Mouse (Mus musculus): Measurements from ENCODE around the gene Rbck1. TPM values are rescaled to one million over a fixed set of nuclear protein-coding genes. Genes with fewer than 3 reads are reported as not detected.

The Rbck1 gene
- polyA plus RNA-seq, 1 experiment from 2014 or later = 58.2 TPM

GRCm38 (mm10) chr2:152326157-152326556 lies 6.3 kb downstream of the Rbck1 start:
- peaks cover 2% of the 10 kb centered on the region; the same call in 1 of the 2 replicates for H3K4me1 ChIP-seq (ENCODE audit: control insufficient read depth, insufficient read depth, low read length)
- H3K9ac ChIP-seq (replicated peaks; ENCODE audit: low read length) = no peak overlapping the region
- H3K4me3 ChIP-seq (ENCODE audit: low read depth, low read length) = no peak overlapping the region
- no peak overlapping the region for H3K4me2 ChIP-seq (ENCODE audit: low read depth, low read length)
- H3K27ac ChIP-seq (replicated peaks; ENCODE audit: low read depth, low read length) = no peak overlapping the region
- peaks cover 4% of the 10 kb centered on the region for H3K36me3 ChIP-seq (replicated peaks; ENCODE audit: control insufficient read depth, insufficient read depth, low read depth, low read length)
- H3K9me3 ChIP-seq (replicated peaks; ENCODE audit: control insufficient read depth, low read length) = no peaks in the 10 kb centered on the region
- no peak for DNase-seq (ENCODE audit: low spot score)
- 95% methylated on average over 13 of the region's 13 CpGs for whole genome bisulfite sequencing
- no peaks in the 10 kb centered on the region for H3K27me3 ChIP-seq (ENCODE audit: control insufficient read depth, insufficient read depth, low read length)
- ATAC-seq (replicated peaks; ENCODE audit: insufficient number of reproducible peaks, low FRiP score, low TSS enrichment, low read depth) = no peak

DNA sequence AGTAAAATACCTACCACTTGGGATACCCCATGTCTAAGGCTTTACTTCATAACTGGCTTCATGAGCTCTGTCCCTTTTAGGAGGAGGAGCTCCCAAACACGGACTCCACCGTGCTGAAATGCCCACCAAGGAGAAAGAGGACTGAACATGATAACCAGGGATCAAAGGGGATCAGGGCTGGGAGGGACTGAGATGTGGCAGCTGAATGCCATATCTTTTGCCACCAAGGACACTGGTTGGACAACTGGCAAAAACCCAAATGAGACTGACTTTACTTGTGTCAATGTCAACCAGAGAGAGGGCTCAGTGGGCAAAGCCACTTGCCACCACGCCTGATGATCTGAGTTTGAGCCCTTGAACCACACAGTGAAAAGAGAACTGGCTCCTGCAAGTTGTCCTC lies 7.6 kb downstream of the Rbck1 start:
- DNase-seq (ENCODE audit: low spot score) = no peak
- WGBS = 78% methylated on average over 3 of the region's 3 CpGs
- H3K4me1 ChIP-seq (ENCODE audit: control insufficient read depth, insufficient read depth, low read length) = no peaks in the 10 kb centered on the region
- no peak overlapping the region for H3K9ac ChIP-seq (replicated peaks; ENCODE audit: low read length)
- H3K27ac ChIP-seq (replicated peaks; ENCODE audit: low read depth, low read length) = no peak overlapping the region
- H3K4me2 ChIP-seq (ENCODE audit: low read depth, low read length) = no peak overlapping the region
- ATAC-seq (replicated peaks; ENCODE audit: insufficient number of reproducible peaks, low FRiP score, low TSS enrichment, low read depth) = no peak
- no peak overlapping the region for H3K4me3 ChIP-seq (ENCODE audit: low read depth, low read length)
- H3K36me3 ChIP-seq (replicated peaks; ENCODE audit: control insufficient read depth, insufficient read depth, low read depth, low read length) = peaks cover 5% of the 10 kb centered on the region
- H3K9me3 ChIP-seq (replicated peaks; ENCODE audit: control insufficient read depth, low read length) = no peaks in the 10 kb centered on the region
- H3K27me3 ChIP-seq (ENCODE audit: control insufficient read depth, insufficient read depth, low read length) = no peaks in the 10 kb centered on the region

GRCm38 (mm10) chr2:152323971-152324370 lies 8.5 kb downstream of the Rbck1 start:
- no peaks in the 10 kb centered on the region for H3K4me1 ChIP-seq (ENCODE audit: control insufficient read depth, insufficient read depth, low read length)
- DNase-seq (ENCODE audit: low spot score) = no peak
- no peak overlapping the region for H3K9ac ChIP-seq (replicated peaks; ENCODE audit: low read length)
- H3K9me3 ChIP-seq (replicated peaks; ENCODE audit: control insufficient read depth, low read length) = no peaks in the 10 kb centered on the region
- no peaks in the 10 kb centered on the region for H3K27me3 ChIP-seq (ENCODE audit: control insufficient read depth, insufficient read depth, low read length)
- H3K4me2 ChIP-seq (ENCODE audit: low read depth, low read length) = no peak overlapping the region
- 95% methylated on average over 14 of the region's 14 CpGs for WGBS
- H3K27ac ChIP-seq (replicated peaks; ENCODE audit: low read depth, low read length) = no peak overlapping the region
- ATAC-seq (replicated peaks; ENCODE audit: insufficient number of reproducible peaks, low FRiP score, low TSS enrichment, low read depth) = no peak
- no peak overlapping the region for H3K4me3 ChIP-seq (ENCODE audit: low read depth, low read length)
- H3K36me3 ChIP-seq (replicated peaks; ENCODE audit: control insufficient read depth, insufficient read depth, low read depth, low read length) = peaks cover 6% of the 10 kb centered on the region

- ATAC-seq (replicated peaks; ENCODE audit: insufficient number of reproducible peaks, low FRiP score, low TSS enrichment, low read depth) (no peak), DNase-seq (ENCODE audit: low spot score) (no peak)
- H3K27me3 ChIP-seq (ENCODE audit: control insufficient read depth, insufficient read depth, low read length) = no peaks in the 10 kb centered on the region
- H3K4me3 ChIP-seq (ENCODE audit: low read depth, low read length) = no peak overlapping the region
- peaks cover 6% of the 10 kb centered on the region for H3K36me3 ChIP-seq (replicated peaks; ENCODE audit: control insufficient read depth, insufficient read depth, low read depth, low read length)
- 89% methylated on average over 6 of the region's 6 CpGs for WGBS
- no peak overlapping the region for H3K27ac ChIP-seq (replicated peaks; ENCODE audit: low read depth, low read length)
- no peak overlapping the region for H3K4me2 ChIP-seq (ENCODE audit: low read depth, low read length)
- H3K4me1 ChIP-seq (ENCODE audit: control insufficient read depth, insufficient read depth, low read length) = no peaks in the 10 kb centered on the region
- H3K9ac ChIP-seq (replicated peaks; ENCODE audit: low read length) = no peak overlapping the region
- H3K9me3 ChIP-seq (replicated peaks; ENCODE audit: control insufficient read depth, low read length) = no peaks in the 10 kb centered on the region
Measured at GRCm38 (mm10) chr2:152322198-152322597, 10.3 kb downstream of the Rbck1 start.

DNA sequence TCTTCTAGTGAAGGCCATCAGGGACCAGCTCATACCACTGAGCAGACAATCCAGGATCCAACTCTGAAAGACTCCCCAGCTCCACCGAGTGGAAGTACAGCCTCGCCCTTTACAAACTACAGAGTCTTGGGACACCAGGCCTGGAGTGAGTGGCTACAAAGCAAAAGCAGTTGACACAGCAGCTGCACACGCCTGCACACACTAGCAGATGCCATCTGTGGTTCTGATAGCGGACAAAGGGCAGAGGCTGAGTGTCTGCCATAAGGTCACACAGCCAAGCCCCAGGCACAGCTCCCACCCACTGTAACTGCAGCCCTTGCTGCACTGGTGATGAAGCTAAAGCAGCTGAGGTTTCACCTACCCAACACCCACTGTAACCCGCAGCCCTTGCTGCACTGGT lies 10.9 kb downstream of the Rbck1 start:
- Histone ChIP-seq H3K36me3 (replicated peaks; ENCODE audit: control insufficient read depth, insufficient read depth, low read depth, low read length) (peaks cover 6% of the 10 kb centered on the region), H3K4me1 (ENCODE audit: control insufficient read depth, insufficient read depth, low read length) (no peaks in the 10 kb centered on the region), H3K27me3 (ENCODE audit: control insufficient read depth, insufficient read depth, low read length) (no peaks in the 10 kb centered on the region), H3K9ac (replicated peaks; ENCODE audit: low read length) (no peak overlapping the region), H3K9me3 (replicated peaks; ENCODE audit: control insufficient read depth, low read length) (no peaks in the 10 kb centered on the region), H3K27ac (replicated peaks; ENCODE audit: low read depth, low read length) (no peak overlapping the region), H3K4me2 (ENCODE audit: low read depth, low read length) (no peak overlapping the region), H3K4me3 (ENCODE audit: low read depth, low read length) (no peak overlapping the region)
- no peak for ATAC-seq (replicated peaks; ENCODE audit: insufficient number of reproducible peaks, low FRiP score, low TSS enrichment, low read depth)
- no peak for DNase-seq (ENCODE audit: low spot score)
- 86% methylated on average over 5 of the region's 5 CpGs for WGBS

- H3K9me3 ChIP-seq (replicated peaks; ENCODE audit: control insufficient read depth, low read length) = no peaks in the 10 kb centered on the region
- no peaks in the 10 kb centered on the region for H3K4me1 ChIP-seq (ENCODE audit: control insufficient read depth, insufficient read depth, low read length)
- DNase-seq (ENCODE audit: low spot score) (no peak), ATAC-seq (replicated peaks; ENCODE audit: insufficient number of reproducible peaks, low FRiP score, low TSS enrichment, low read depth) (no peak)
- no peak overlapping the region for H3K27ac ChIP-seq (replicated peaks; ENCODE audit: low read depth, low read length)
- H3K4me3 ChIP-seq (ENCODE audit: low read depth, low read length) = no peak overlapping the region
- no peaks in the 10 kb centered on the region for H3K27me3 ChIP-seq (ENCODE audit: control insufficient read depth, insufficient read depth, low read length)
- H3K9ac ChIP-seq (replicated peaks; ENCODE audit: low read length) = no peak overlapping the region
- H3K36me3 ChIP-seq (replicated peaks; ENCODE audit: control insufficient read depth, insufficient read depth, low read depth, low read length) = peaks cover 12% of the 10 kb centered on the region
- 84% methylated on average over 6 of the region's 6 CpGs for WGBS
- no peak overlapping the region for H3K4me2 ChIP-seq (ENCODE audit: low read depth, low read length)
Measured at GRCm38 (mm10) chr2:152317054-152317453, 15.4 kb downstream of the Rbck1 start.

GRCm38 (mm10) chr2:152313926-152314325 lies 18.5 kb downstream of the Rbck1 start:
- no peak overlapping the region for H3K4me2 ChIP-seq (ENCODE audit: low read depth, low read length)
- DNase-seq (ENCODE audit: low spot score) = no peak
- no peak for ATAC-seq (replicated peaks; ENCODE audit: insufficient number of reproducible peaks, low FRiP score, low TSS enrichment, low read depth)
- H3K4me1 ChIP-seq (ENCODE audit: control insufficient read depth, insufficient read depth, low read length) = no peaks in the 10 kb centered on the region
- no peak overlapping the region for H3K27ac ChIP-seq (replicated peaks; ENCODE audit: low read depth, low read length)
- 85% methylated on average over 6 of the region's 6 CpGs for WGBS
- H3K36me3 ChIP-seq (replicated peaks; ENCODE audit: control insufficient read depth, insufficient read depth, low read depth, low read length) = peaks cover 16% of the 10 kb centered on the region
- H3K4me3 ChIP-seq (ENCODE audit: low read depth, low read length) = no peak overlapping the region
- H3K9ac ChIP-seq (replicated peaks; ENCODE audit: low read length) = no peak overlapping the region
- no peaks in the 10 kb centered on the region for H3K27me3 ChIP-seq (ENCODE audit: control insufficient read depth, insufficient read depth, low read length)
- H3K9me3 ChIP-seq (replicated peaks; ENCODE audit: control insufficient read depth, low read length) = no peaks in the 10 kb centered on the region

GRCm38 (mm10) chr2:152312996-152313395 lies 19.5 kb downstream of the Rbck1 start:
- no peaks in the 10 kb centered on the region for H3K27me3 ChIP-seq (ENCODE audit: control insufficient read depth, insufficient read depth, low read length)
- H3K9ac ChIP-seq (replicated peaks; ENCODE audit: low read length) = no peak overlapping the region
- H3K9me3 ChIP-seq (replicated peaks; ENCODE audit: control insufficient read depth, low read length) = no peaks in the 10 kb centered on the region
- H3K27ac ChIP-seq (replicated peaks; ENCODE audit: low read depth, low read length) = no peak overlapping the region
- peaks cover 18% of the 10 kb centered on the region for H3K36me3 ChIP-seq (replicated peaks; ENCODE audit: control insufficient read depth, insufficient read depth, low read depth, low read length)
- H3K4me3 ChIP-seq (ENCODE audit: low read depth, low read length) = no peak overlapping the region
- WGBS = 91% methylated on average over 7 of the region's 7 CpGs
- DNase-seq (ENCODE audit: low spot score) = no peak
- ATAC-seq (replicated peaks; ENCODE audit: insufficient number of reproducible peaks, low FRiP score, low TSS enrichment, low read depth) = no peak
- no peak overlapping the region for H3K4me2 ChIP-seq (ENCODE audit: low read depth, low read length)
- no peaks in the 10 kb centered on the region for H3K4me1 ChIP-seq (ENCODE audit: control insufficient read depth, insufficient read depth, low read length)
